Mouse (Mus musculus) liver, adult (tissue): ENCODE data around the gene Prkcb.

ENCODE experiments used
- GATA4 ChIP-seq: IDR thresholded peaks from 2 replicates; pipeline ENCODE4 v1.6.1; 2014; ENCODE audit warnings: mild to moderate bottlenecking, low read length; ENCODE audit not compliant: insufficient replicate concordance

Gene Prkcb

GRCm38 (mm10) chr7:122476697-122477096 is 188.1 kb downstream of the Prkcb start:
- no peak for TF ChIP-seq GATA4

- TF ChIP-seq GATA4 = no peak
Observed at GRCm38 (mm10) chr7:122477118-122477517, 188.6 kb downstream of the Prkcb start.

DNA sequence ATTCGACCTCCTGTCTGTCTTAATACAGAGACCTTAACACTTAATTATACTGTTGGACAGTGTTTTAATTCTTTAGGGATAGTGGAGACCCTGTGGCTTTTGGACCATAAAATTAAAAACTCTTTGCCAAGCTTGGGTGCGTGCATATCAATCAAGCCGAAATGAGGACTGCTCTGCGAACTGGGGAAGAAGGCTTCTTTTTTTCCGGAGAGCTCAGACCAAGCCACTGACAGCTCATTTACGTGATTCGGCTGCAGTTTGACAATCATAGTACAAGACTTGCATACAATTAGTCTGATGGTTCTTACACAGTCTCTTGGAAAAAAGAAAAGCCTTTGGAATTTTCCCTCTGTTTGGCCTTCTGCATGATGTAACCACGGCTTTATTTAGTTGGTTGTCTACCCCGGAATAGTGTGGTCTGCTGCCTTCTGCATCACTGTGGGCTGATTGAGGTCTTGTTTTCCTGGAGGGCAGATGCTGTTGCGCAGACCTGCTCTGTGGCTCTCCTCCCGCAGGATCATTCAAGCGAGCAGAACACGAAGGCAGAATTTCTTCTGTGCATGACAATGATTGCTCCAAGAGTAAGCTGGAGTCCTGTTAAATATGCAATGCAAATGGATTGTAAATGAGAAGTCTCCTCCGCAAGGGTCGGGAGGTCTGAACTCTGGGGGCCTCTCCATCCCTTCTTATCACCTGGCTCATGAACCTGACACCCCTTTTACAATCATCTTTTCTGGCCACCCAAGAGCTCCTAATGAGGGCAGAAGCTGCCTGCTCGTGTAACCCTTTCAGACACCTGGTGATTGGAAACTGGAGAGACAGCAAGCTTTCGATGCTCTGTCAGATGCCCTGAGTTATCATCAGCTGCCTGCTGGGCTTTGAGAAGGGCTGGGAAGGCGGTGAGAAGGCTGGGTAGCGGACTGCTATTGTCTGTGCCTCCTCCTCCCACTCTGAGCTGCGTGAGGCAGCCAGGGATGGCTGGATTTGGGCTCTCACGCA is 189.3 kb downstream of the Prkcb start:
- no peak for TF ChIP-seq GATA4

DNA sequence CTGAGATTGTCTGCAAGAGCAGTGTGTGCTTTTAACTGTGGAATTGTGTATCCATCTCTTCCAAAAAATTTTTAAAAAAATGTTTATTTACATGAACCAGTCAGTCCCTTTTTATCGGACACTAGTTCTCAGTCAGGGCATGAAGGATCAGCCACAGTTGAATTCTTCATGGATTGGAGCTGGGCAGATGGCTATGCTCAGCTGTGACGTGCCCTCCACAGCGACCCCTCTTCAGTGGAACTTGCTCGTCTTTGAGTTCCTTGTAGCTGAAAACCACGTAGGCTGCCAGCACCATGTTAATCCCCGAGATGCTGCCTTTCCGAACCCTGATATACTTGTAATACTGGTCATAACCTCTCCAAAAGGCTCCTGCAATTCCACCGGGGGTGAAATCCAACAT is 195.4 kb downstream of the Prkcb start:
- TF ChIP-seq GATA4 = no peak

DNA sequence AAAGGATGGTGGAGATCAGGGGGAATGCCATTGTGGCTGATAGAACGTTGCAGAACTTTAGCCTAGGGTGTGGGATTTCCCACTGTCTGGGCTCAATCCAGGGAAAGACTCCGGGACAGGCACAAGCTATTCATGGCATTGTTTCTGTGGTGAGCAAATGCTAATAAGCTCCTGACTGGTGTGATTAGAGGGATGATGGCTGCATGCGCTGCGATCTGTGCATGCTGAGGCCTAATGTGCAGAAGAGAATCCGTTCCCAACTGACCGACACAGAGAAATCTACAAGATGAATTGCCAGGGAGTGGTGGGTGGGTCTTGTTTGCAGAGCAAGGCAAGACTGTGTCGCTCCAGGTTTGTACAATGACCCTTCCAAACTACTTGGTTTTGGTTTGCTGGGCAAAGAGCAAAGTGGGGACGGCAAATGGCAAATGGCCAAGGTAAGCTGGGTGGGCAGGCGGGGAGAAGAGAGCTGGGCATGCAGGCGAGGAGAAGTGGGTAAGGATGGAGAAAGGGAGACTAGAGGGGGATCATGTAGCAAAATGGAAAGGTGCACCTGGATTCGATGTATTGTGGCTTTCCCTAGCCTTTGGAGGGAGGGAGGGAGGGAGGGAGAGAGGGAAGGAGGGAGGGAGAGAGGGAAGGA is 199.5 kb downstream of the Prkcb start:
- TF ChIP-seq GATA4 = no peak

DNA sequence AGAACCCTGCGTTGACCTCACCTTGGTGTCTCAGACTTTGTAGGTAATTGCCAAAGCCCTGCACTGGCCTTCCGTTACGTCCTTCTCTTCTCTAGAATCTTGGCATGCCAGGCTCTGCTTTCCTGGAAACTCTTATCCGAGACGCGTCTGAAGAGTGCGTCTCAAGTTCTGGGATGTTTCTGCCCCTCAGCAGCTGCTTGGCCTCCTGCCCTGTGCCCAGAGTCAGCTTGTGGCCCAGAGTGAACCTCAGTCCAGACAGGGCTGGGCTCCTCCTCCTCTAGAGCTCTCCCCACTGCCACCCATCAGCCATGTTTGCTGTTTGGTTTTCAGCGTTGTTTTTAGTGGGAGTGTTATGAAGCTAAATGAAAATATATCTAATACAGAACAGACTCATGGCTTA is 203.5 kb downstream of the Prkcb start:
- TF ChIP-seq GATA4 = no peak

DNA sequence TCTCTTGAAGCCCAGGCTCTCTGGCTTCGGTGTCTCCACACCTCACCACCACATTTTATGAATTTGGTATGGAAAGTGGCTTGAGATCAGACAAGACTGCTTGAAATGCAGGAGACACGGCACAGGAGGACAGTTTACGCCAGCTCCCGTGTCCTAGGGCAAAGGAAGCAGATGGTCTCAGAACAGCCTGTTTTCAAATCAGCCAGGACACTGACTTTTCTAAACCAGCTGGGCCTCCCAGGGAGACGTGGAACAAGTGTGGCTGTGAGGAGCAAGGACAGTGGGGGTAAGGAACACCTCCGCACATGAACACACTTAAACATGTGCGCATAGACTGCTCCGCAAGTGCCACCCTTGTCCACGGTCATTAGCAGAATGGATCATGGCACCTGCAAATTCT is 204.4 kb downstream of the Prkcb start:
- no peak for TF ChIP-seq GATA4

DNA sequence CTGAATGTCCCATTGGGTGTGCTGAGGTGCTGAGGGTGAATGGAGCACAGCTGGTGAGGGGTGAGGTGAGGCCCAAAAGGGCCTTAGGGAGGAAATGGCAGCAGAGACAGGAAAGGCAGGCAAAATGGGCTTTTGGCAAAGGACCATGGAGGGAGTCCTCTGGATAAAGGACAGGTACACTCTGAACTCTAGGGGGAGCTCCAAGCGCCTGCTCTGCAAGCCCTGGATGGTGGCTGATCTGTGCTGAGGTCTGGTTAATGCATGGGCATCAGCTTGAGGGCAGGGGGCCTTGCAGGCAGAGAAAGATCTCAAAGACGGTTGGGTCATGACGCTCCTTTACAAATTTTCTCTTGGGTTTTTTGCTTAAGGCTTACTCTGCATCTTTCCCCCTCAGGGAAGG is 205.5 kb downstream of the Prkcb start:
- TF ChIP-seq GATA4 = no peak

GRCm38 (mm10) chr7:122497516-122497915 is 209.0 kb downstream of the Prkcb start:
- no peak for TF ChIP-seq GATA4

DNA sequence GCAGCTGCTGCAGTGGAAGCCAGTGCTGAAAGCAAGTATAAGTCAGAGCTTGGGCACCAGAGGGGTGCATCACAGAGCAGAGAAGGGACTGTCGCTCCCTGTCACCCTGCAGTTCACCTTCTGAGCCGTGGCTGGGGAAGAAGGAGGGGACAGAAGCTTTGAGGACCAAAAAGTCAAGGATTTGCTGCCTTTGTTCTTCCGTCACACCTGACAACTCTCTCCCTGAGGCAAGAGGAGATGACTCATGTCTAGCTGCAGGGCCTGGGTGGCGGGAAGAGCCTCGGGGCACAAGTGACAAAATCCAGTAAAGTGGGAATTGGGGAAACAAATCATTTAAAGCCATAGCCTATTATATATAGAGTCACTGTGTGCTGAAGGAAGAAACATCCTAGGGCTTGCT is 209.9 kb downstream of the Prkcb start:
- no peak for TF ChIP-seq GATA4

- TF ChIP-seq GATA4 = no peak
Observed at GRCm38 (mm10) chr7:122499743-122500597, 211.4 kb downstream of the Prkcb start.

DNA sequence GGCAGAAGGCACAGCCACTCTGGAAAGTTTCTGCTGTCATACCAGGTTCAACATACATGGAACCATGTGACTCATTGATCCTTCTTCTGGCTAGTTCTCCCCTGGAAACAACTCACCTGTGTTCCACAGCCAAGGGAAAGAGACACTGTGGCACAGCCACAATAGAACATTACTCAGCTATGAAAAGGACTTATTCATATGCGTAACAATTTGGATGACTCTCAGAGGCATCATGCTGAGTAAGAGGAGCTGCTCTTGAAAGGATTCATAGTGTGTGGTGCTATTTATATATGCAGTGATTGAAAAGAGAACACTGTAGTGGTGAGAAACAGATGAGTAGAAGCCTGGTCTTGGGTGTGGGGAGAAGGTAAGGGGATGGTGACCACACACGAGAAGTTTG is 217.9 kb downstream of the Prkcb start:
- TF ChIP-seq GATA4 = no peak

- TF ChIP-seq GATA4 = no peak
Observed at GRCm38 (mm10) chr7:122509903-122510302, 221.4 kb downstream of the Prkcb start.

- TF ChIP-seq GATA4 = no peak
Observed at GRCm38 (mm10) chr7:122512430-122512966, 223.9 kb downstream of the Prkcb start.

DNA sequence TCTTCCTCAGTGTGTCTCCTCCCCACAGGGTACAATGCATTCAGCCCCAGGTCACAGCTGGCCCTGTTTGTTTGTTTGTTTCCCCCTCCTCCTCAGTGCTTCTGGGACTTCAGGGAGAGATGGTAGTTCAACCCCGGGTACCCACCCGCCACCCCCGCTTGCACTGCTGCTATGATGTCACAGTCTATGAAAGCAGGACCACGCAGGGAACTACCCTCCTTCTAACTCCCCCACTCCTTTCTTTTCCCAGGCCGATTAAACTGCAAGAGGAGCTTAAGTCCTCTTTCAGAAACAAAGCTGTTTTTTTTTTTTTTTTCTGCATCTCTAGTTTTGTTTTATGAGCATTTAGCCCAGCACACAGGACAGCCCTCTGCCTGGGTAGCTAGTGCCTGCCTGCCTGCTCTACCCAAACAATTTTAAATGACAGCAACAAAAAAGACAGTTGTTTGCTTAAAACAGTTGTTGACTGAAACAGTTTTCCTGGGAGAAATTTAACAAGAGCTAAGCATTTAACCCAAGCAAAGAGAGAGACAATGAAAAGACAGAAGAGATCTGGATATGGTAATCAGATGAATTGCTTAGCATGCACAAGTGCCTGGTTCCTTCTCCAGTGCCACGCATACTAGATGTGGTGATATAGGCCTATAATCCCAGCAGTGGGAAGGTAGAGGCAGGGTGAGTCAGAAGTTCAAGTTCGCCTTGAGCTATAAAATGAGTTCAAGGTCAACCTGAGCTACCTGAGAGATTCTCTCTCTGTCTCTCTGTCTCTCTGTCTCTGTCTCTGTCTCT is 232.5 kb downstream of the Prkcb start:
- TF ChIP-seq GATA4 = no peak

GRCm38 (mm10) chr7:122528201-122528600 is 239.7 kb downstream of the Prkcb start:
- TF ChIP-seq GATA4 = no peak
